Mouse (Mus musculus) left cerebral cortex, adult 2 months (tissue): ENCODE measurements around the gene Rbks. TPM values are rescaled to one million over a fixed set of nuclear protein-coding genes. Genes with fewer than 3 reads are reported as not detected.

Experiments used
- DNase-seq, 2 experiments: peaks; one replicate each; pipeline ENCODE4 v3.0.0; 2021 to 2022; ENCODE audit warnings: low spot score in 2 of 2, mixed read lengths in 1 of 2; ENCODE audit errors: extremely low spot score in 1 of 2
- H3K27ac ChIP-seq: fragments of 200-600 bp; 2 replicates; pipeline ENCODE4 v1.8.1; 2022
- H3K4me3 ChIP-seq: fragments of 200-600 bp; 2 replicates; pipeline ENCODE4 v1.8.1; 2022
- CTCF ChIP-seq: fragments of 200-600 bp; IDR thresholded peaks from 2 replicates; pipeline ENCODE4 v1.8.1; 2022; ENCODE audit warnings: antibody characterized with exemption, mild to moderate bottlenecking, moderate library complexity
- intact Hi-C: fragments of 180-260 bp; cut with DNase I; formaldehyde crosslinking; loops from one replicate; pipeline ENCODE4 v1.15.1; 2025
- long read RNA-seq, 2 experiments: library from polyadenylated mRNA; stranded (forward); transcript quantifications; one replicate each; pipeline ENCODE4 v2.0.0; 2021; ENCODE audit warnings: borderline mapping rate in 2 of 2
- total RNA-seq, 2 experiments: library from RNA; stranded (reverse); gene quantifications; 2 replicates each; pipeline ENCODE4 v1.2.3; 2021

The Rbks gene
- 1 to 10 TPM; 3.8 to 4.0 TPM for total RNA-seq
- long read RNA-seq, experiment 1, partial matches to known transcripts = 0 of 4 reads
- long read RNA-seq, experiment 1, other reads (novel, unspliced or antisense) = 3 of 4 reads
- long read RNA-seq, experiment 2, partial matches to known transcripts = 0 of 5 reads
- long read RNA-seq, experiment 2, other reads (novel, unspliced or antisense) = 4 of 5 reads

DNA sequence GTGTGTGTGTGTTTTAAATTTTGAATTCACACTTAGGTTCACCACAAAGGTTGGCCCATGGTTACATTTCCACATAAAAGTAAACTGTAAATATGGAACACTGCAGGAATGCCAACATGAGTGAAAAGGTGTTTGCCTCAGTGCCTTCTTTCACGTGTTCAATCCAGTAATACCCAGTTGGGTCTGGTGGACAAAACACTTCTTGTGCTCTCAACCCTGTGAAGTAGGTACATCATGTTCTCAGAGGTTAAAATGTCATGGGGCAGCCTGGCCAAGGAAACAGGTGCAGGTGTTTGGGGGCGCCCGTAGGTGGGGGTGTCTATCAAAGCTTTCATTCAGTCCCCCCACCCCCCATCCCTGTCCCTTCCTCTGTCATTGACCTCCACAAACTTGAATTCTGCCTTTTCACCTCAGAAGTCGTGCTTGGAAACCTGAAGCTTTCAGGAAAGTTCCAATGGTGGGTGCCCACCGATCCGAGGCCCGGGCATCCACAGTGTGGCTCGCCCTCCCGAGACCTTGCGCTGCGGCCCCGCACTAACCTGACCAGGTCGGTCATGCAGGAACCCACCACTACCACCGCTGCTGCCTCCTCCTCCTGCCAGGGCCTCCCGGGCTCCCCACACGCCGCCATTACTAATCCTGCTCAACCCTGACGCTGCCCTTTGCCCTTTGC, at the start of gene Rbks:
TSS of gene Rbks (minus strand) at position 657 of the 673 bp plus-strand sequence.
- peak within 1 kb of the TSS; percentile 94 for H3K4me3 ChIP-seq
- TF ChIP-seq CTCF = no peak
- intact Hi-C loops = loop anchor here (5.0 kb wide), 4 partner anchors 100 to 340 kb away; partner anchors contain the start of gene Mrpl33
- DNase-seq = no peak
- peak within 1 kb of the TSS; percentile 98 for H3K27ac ChIP-seq

DNA sequence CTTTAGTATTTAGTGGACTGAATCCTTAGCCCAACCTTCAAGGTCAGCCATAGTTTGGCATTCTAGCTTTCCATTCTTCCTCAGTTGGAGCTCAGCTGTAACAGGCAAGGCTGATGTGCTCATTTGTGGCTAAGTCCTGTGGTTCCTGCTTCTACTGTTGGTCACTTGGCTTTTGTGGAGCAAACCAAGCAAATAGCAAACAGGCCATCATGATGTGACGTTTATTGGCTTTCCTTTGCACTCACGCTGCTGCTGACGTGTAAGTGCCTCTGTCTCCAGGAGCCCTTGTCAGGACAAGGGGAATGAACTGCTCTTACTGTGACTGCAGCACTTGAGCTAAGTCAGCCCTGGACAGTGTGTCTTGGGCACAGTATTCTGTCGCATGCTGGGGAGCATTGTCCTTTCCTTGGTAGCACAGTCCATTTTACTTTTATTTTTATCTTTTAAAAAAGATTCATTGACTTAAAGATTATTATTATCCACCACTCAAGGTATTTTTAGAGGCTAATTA, 45.1 kb upstream of the Rbks start:
- Histone ChIP-seq H3K27ac (no peak overlapping the region), H3K4me3 (no peak overlapping the region)
- intact Hi-C loops = no loop called here
- no peak for DNase-seq
- TF ChIP-seq CTCF = no peak

DNA sequence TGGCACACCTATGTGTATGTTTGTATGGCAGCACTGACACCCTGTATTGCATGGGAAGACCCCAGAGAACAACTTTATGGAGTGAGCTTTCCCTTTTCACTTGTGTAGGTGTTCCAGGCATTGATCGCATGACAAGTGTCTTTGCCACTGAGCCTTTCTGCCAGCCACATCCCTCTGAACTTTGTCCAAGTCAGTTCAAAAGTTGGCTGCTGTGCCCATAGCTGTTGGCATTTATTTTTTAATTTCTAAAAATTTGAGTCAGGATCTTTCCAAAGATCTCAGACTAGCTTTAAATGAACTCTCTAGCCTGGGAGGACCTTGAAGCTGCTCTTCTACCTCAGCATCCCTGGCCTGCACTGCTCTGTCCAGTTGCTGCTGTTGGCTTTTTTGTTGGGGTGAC, 44.5 kb upstream of the Rbks start:
- no peak for DNase-seq
- no peak for TF ChIP-seq CTCF
- no peak overlapping the region for H3K27ac ChIP-seq
- no peak overlapping the region for H3K4me3 ChIP-seq
- intact Hi-C loops = no loop called here

DNA sequence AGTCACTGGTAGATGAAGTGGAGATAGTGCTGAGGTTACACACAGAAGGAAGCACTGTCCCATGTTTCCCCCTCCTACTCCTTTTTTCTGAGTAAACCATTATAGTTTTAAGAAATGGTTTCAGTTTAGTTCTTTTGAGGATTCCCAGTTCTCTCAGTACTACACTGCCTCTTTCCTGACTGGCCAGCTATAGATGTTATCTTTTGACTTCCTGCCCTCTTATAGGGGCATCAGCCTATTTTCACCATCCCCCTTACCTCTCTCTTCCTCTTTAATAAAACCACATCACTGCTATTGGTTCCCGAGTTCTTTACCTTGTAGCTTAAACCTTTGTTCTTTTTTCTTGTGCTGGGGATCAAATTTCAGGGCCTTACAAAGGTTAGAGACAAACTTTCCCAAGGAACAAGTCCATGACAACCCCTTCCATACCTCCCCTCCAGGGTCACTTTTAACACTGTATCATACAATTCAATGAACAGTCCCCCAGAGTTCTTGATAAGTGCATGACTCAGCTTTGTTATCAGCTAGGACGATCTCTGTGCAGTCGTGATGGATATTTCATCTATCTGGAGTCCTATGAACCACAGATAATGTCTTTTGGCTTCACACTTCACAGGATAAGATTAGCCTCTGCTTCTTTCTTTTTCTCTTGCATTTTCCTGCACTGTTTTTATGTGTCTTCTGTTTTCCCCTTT, 35.4 kb upstream of the Rbks start:
- no peak for TF ChIP-seq CTCF
- intact Hi-C loops = no loop called here
- H3K27ac ChIP-seq = no peak overlapping the region

DNA sequence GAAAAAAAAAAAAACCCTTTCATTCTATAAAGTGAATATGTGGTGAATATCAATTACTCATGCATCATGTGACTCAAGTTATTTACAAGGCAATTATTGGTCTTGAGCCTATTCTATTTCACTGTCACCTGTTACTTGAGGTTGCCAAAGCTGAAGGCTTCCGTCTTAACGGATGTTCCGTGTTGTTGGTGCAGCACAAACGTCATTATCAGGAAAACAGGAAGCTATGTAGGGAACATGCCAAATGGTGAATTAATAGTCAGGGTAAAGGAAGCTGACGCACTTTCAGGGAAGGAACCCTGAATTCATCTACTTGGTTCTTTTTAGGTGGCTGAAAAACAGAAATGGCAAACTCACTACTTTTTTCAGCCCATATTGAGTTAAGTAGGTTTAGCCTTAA, 30.0 kb upstream of the Rbks start:
- no peak for TF ChIP-seq CTCF
- no peak for DNase-seq
- Histone ChIP-seq H3K4me3 (no peak overlapping the region), H3K27ac (no peak overlapping the region)
- intact Hi-C loops = no loop called here

More for the DNA sequence above, 35.4 kb upstream of the Rbks start:
- no peak for DNase-seq
- no peak overlapping the region for H3K4me3 ChIP-seq

DNA sequence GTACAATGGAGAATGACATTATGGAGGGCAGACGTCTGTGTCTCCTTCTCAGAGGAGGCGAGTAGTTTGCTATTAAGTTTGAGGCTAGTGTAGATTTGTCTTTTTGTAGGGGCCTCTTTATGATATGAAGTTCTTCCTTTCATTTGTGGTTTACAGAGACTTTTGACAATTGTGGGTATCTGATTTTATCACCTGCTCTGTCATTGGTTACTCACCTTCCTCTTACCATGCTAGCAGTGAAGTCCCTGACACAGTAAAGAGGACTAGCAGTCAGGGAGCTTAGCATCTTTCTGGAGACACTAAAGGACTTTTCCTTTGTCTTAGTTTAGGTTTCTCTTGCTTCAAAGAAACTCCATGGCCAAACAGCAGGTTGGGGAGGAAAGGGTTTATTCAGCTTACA, 28.5 kb upstream of the Rbks start:
- no peak for TF ChIP-seq CTCF
- H3K27ac ChIP-seq = no peak overlapping the region
- no peak overlapping the region for H3K4me3 ChIP-seq
- intact Hi-C loops = no loop called here
- no peak for DNase-seq

DNA sequence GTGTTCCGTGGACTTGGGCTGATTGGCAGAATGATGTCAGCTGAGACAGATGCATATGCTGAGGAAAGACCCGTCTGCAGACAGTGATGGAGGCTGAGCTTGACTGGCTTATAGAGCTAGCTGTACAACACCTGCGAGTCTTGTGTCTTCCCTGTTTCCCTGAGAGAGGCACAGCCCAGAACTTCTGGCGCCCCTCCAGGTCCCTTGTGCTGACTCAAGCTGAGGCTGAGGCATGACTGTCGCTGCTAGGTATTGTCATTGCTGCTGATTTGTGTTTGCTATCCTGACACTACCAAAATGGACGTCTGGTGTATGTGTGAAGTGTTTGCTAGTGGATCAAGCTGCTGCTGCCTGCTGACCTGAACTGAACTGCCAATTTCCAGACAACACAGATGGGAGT, 27.1 kb upstream of the Rbks start:
- TF ChIP-seq CTCF = no peak
- Histone ChIP-seq H3K27ac (no peak overlapping the region), H3K4me3 (no peak overlapping the region)
- intact Hi-C loops = no loop called here
- no peak for DNase-seq

DNA sequence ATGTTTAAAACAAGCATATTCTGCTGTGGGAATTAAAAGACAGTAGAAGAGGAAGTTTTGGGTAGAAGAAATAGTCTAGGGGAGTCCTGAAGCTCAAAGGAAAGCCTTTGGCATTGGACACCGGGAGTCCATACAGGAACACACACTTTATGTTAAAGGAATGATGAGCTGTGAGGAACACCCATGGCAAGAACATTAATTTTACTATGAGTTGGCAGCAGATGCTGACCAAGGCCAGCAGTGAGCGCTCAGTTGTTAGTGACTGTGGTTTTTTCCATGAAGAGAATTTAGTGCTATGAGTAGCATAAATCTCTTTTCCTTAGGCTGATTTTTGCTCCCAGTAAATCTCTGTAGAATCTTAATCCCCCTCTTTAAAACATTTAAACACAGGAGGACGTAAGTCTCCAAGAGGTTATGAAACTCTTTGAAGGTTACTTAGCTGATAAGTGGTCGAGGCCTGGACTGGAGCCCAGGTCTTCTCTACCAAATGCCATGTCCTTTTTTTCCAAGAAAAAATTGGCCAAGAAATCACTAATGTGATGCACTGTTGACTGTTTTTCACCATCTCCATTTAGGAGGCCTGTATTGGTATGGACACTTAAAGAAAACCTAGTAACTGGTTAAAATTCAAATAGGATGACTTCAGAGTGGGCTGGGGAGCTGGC, 18.2 kb upstream of the Rbks start:
- Histone ChIP-seq H3K4me3 (no peak overlapping the region), H3K27ac (no peak overlapping the region)
- intact Hi-C loops = no loop called here
- TF ChIP-seq CTCF = no peak
- no peak for DNase-seq

DNA sequence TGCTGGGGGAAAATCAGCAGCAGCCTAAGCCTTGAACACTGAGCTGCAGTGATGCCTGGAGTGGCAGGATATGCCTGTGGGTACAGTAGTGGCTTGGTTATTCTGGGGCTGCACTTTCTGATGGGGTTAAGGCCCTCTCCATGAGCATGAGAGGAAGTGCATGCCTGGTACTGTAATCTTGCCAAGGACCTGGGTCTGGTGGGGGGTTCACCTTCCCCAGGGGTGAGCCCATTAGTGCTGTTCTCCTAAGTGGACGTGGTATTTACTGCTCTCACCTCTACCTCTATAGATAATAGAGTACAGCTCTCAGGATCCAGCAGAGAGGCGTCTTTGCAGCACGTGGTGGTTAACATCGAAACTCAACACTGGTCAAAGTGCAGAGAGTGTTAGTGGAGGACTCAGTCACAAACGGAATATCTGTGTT, 16.4 kb upstream of the Rbks start:
- no peak overlapping the region for H3K4me3 ChIP-seq
- no peak for TF ChIP-seq CTCF
- H3K27ac ChIP-seq = no peak overlapping the region
- no peak for DNase-seq
- intact Hi-C loops = no loop called here

DNA sequence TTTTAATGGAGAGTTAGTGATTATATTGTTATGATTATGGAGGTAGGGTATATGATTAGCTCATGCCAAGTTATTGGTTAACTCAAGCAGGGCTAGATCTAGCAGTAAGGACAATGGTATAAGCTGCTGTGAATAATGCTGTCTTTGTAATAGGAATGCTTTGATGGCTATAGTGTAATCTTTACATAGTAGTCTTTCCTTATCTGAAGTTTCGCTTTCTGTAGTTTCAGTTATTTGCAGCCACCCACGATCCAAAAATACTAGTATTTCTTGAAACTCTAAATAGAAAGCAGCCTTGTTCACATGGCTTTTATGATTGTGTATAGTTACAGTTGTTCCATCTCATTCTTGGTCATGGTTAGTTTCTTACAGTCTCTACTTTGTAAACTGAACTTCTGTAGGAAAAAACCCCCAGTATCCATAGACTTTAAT, 15.9 kb upstream of the Rbks start:
- TF ChIP-seq CTCF = no peak
- H3K4me3 ChIP-seq = no peak overlapping the region
- no peak overlapping the region for H3K27ac ChIP-seq
- intact Hi-C loops = no loop called here
- no peak for DNase-seq

DNA sequence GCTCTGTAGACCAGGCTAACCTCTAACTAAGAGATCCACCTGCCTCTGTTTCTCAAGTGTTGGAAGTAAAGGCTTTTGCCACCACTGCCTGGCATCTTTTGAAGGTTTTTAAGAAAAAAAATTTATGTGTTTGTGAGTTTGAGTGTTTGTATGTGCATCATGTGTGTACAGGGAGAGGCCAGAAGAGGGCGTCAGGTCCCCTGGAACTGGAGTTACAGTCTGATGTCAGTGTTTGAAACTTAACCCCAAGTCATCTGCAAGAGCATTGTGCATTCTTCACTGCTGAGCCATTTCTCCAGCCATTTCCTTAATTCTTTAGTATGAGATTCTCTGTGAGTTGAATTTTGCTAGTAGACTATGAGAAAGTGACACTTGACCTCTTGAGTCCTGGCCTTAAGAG, 12.0 kb upstream of the Rbks start:
- H3K4me3 ChIP-seq = no peak overlapping the region
- intact Hi-C loops = loop anchor here (5.0 kb wide), 2 partner anchors 173 to 488 kb away; no protein-coding TSS in a partner anchor
- peak; percentile 25 for TF ChIP-seq CTCF
- H3K27ac ChIP-seq = no peak overlapping the region
- no peak for DNase-seq

DNA sequence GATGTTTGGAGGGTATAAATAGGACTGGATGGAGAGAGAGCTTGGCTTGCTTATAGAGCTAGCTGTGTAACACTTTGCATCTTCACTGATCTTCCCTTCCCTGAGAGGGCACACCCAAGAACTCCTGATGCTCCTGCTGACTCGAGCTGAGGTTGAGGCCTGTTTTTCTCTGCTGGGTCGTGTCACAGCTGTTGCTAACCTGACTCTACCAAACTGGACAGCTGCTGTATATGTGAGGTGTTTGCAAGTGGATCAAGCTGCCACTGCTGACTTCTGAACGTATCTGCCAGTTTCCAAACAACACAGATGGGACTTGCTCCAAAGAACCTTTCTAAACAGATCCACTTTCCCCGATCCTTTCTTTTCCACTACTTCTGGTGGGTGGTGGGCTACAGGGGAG, 9.4 kb upstream of the Rbks start:
- no peak for TF ChIP-seq CTCF
- no peak for DNase-seq
- H3K27ac ChIP-seq = no peak overlapping the region
- intact Hi-C loops = loop anchor here (5.0 kb wide), 2 partner anchors 175 to 490 kb away; no protein-coding TSS in a partner anchor
- no peak overlapping the region for H3K4me3 ChIP-seq
